Comparison of ENCODE assay signal across 8 mouse cellular contexts in genomic region chr17:84113608-84114278, GRCm38 (mm10).
DNase-seq lines count a peak whose midpoint lies in the region; ATAC-seq and TF ChIP-seq lines count a peak whose summit lies in the region.

No protein-coding gene starts in this region.

- no peaks in the 10 kb centered on the region; the same call in 1 of the 2 replicates for H3K4me1 ChIP-seq in hindbrain, embryonic 16.5 days (ENCODE audit: control insufficient read depth, insufficient read depth, low read depth, low read length)

- TF ChIP-seq CTCF in left cerebral cortex, adult 2 months (IDR thresholded peaks at IDR 0.05) = peak; percentile 88

- no peaks in the 10 kb centered on the region for H3K27me3 ChIP-seq in hindbrain, embryonic 16.5 days (replicated peaks; ENCODE audit: control insufficient read depth, insufficient read depth, low read length)

- no peak overlapping the region for H3K4me3 ChIP-seq in hindbrain, embryonic 16.5 days (ENCODE audit: low read length)
- no peak overlapping the region for H3K4me3 ChIP-seq in left cerebral cortex, adult 2 months
- no peak overlapping the region for H3K4me3 ChIP-seq in macrophage (ENCODE audit: inconsistent target)

- no peak overlapping the region for H3K4me2 ChIP-seq in hindbrain, embryonic 16.5 days (ENCODE audit: low read length)

- H3K9ac ChIP-seq in hindbrain, embryonic 16.5 days (ENCODE audit: low read depth, low read length) = no peak overlapping the region

- peaks cover 11% of the 10 kb centered on the region; the same call in 1 of the 2 replicates for H3K79me2 ChIP-seq in macrophage (ENCODE audit: inconsistent target)

- intact Hi-C loops in left cerebral cortex, adult 2 months (cut with DNase I) = loop anchor here (1.0 to 2.0 kb wide), 2 partner anchors 69 to 77 kb away; no protein-coding TSS in a partner anchor

- H3K27ac ChIP-seq in hindbrain, embryonic 16.5 days (ENCODE audit: low read depth, low read length) = no peak overlapping the region
- H3K27ac ChIP-seq in left cerebral cortex, adult 2 months = no peak overlapping the region
- peak overlapping the region; percentile 57 for H3K27ac ChIP-seq in macrophage

- H3K36me3 ChIP-seq in hindbrain, embryonic 16.5 days (ENCODE audit: control insufficient read depth, insufficient read depth, low read length) = no peaks in the 10 kb centered on the region
- H3K36me3 ChIP-seq in macrophage (ENCODE audit: inconsistent target) = no peaks in the 10 kb centered on the region

- H3K9me3 ChIP-seq in hindbrain, embryonic 16.5 days (ENCODE audit: control insufficient read depth, low read length) = no peaks in the 10 kb centered on the region

- ATAC-seq in hindbrain, embryonic 16.5 days = peak; percentile 53

- peak; percentile 68 for DNase-seq in ZHBTc4 (ENCODE audit: low read depth, low spot score)
- DNase-seq in cerebellum, adult 8-10 months = peak; percentile 53
- DNase-seq in frontal cortex, postnatal 14 days (ENCODE audit: low spot score in 2 of 2) = peak; percentile 47 to 59
- peak; percentile 75 for DNase-seq in left cerebral cortex, adult 2 months (ENCODE audit: extremely low spot score in 1 of 2, low spot score in 2 of 2)
- peak; percentile 72 for DNase-seq in right cerebral cortex, postnatal 4 days
- DNase-seq in urinary bladder, postnatal 4 days (ENCODE audit: low spot score in 2 of 2) = peak; percentile 82 to 91

- WGBS in hindbrain, embryonic 16.5 days = 24% methylated on average over 8 of the region's 8 CpGs
- WGBS in macrophage (ENCODE audit: missing documents) = 20% methylated on average over 7 of the region's 8 CpGs
